Mouse (Mus musculus): ENCODE data around the gene Gcdh.

The Gcdh gene

GRCm38 (mm10) chr8:84872309-84872965, 21.3 kb downstream of the Gcdh start:
- no peak for ATAC-seq (ENCODE audit: low TSS enrichment)

- ATAC-seq (ENCODE audit: low TSS enrichment) = 0 out of 2 replicates have a peak, but pooled peaks have one; percentile 22
These were observed 22.1 kb downstream of the Gcdh start, which contains the start of gene Syce2 for GRCm38 (mm10) chr8:84871376-84872308. Gene Syce2, plus strand, starts transcription at chr8:84872111.

DNA sequence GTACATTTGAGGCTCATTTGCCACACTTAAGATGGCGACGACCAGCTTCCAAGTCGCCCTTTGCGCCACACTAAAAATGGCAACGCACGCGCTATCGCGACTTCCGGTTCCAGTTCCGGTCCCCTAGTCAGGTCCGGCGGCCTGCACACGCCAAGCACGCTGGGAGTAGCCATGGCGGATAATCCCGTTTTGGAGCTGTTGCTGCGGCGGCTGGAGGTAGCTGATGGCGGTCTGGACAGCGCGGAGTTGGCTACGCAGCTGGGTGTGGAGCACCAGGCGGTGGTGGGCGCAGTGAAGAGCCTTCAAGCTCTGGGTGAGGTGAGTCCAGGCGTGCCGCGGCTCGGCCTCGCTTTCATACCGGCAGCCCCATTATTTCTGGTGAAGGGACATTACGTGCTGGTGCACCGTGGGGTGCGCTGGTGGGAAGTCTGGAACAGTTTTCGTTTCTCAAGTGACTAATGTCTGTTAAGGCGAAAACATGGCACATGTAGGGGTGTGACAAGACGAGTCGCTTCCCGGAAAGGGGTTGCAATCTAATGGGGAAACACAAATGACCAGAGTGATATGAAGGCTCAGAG, 36.8 kb downstream of the Gcdh start, which contains the start of gene Farsa:
TSS of gene Farsa (plus strand) at position 126 of the 578 bp plus-strand sequence.
- ATAC-seq (ENCODE audit: low TSS enrichment) = peak; percentile 98

DNA sequence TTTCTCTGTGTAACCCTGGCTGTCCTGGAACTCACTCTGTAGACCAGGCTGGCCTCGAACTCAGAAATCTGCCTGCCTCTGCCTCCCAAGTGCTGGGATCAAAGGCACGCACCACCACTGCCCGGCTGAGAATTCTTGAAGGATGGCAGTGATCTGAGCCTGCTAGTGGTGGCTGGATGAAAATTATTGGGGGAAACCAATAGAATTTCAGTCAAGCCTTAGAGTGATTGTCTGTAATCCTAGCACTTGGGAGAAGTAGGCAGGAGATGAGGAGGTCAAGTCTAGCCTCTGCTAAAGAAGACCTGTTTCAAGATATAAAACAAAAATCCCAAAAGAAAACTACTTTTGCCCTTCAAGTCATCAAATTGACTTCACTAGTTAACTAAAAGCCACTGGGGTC, 37.3 kb downstream of the Gcdh start:
- ATAC-seq (ENCODE audit: low TSS enrichment) = 0 out of 2 replicates have a peak, but pooled peaks have one; percentile 4

DNA sequence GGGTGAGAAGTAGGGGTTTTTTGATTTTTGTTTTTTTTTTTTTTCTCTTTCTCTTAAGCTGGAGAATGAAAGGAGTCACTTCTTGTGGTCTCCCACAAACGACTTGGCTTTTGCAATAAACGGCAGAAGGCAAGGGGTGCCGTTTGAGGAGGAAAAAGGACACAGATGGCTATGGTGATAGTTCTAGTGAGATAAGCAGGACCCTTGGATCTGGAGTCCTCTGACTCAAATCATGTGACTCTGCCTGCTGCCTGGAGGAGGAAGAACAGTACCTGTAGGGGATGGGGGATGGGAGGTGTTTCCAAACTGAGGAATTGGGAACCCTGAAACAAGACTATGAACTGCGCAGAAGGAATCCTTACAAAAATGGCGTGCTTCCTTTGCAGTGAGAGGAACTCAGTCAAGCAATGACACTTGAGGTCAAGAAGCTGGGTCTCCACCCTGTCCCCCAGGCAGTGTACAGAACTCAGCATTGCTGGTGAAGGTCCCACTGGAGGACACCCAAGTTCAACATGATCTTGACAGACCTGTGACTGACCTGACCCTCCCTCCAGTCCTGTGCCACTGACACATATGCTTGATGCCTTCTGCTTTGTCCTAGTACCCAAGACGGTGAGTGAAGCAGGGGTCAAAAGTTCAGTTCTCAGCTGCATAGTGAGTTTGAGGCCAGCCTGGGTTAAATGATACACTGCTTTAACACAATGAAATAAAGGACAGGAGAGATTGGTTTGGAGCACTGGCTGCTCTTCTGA, 45.9 kb downstream of the Gcdh start:
- ATAC-seq (ENCODE audit: low TSS enrichment) = no peak

- peak; percentile 97 for ATAC-seq (ENCODE audit: low TSS enrichment)
These were observed 46.8 kb downstream of the Gcdh start, which contains the start of gene Calr for GRCm38 (mm10) chr8:84846722-84847572. Gene Calr, minus strand, starts transcription at chr8:84846934.

GRCm38 (mm10) chr8:84846094-84846721, 47.5 kb downstream of the Gcdh start:
- peak; percentile 5 for ATAC-seq (ENCODE audit: low TSS enrichment)

DNA sequence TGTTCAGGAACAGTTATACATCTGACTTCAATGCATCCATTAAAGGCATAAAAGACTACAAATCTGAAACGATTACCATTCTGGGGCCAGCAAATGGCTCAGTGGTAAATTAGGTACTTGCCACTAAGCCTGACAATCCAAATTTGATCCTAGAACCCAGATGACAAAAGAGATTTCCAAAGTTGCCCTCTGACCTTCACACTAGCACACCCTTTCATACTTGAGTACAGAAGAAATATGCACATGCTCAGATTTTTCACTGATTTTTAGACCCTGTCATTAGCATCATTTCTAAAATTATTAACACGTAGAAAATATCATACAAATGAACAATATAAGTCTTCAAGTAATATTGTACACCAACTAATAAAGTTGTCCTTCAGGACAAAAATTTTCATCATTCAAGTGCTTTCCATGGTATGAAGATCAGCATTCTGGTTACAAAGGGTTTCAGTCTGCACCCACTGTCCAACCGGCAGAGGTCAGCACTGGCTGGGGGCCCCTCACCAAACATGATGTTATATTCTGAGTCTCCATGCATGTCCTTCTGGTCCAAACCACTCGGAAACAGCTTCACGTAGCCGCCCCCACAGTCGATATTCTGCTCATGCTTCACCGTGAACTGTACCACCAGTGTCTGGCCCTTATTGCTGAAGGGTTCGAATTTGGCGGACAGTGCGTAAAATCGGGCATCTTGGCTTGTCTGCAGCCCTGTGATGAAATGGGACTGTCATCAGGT, 48.2 kb downstream of the Gcdh start:
- no peak for ATAC-seq (ENCODE audit: low TSS enrichment)

GRCm38 (mm10) chr8:84844397-84845070, 49.2 kb downstream of the Gcdh start:
- ATAC-seq (ENCODE audit: low TSS enrichment) = no peak

- no peak for ATAC-seq (ENCODE audit: low TSS enrichment)
These were observed 52.2 kb downstream of the Gcdh start for GRCm38 (mm10) chr8:84841514-84841913.

DNA sequence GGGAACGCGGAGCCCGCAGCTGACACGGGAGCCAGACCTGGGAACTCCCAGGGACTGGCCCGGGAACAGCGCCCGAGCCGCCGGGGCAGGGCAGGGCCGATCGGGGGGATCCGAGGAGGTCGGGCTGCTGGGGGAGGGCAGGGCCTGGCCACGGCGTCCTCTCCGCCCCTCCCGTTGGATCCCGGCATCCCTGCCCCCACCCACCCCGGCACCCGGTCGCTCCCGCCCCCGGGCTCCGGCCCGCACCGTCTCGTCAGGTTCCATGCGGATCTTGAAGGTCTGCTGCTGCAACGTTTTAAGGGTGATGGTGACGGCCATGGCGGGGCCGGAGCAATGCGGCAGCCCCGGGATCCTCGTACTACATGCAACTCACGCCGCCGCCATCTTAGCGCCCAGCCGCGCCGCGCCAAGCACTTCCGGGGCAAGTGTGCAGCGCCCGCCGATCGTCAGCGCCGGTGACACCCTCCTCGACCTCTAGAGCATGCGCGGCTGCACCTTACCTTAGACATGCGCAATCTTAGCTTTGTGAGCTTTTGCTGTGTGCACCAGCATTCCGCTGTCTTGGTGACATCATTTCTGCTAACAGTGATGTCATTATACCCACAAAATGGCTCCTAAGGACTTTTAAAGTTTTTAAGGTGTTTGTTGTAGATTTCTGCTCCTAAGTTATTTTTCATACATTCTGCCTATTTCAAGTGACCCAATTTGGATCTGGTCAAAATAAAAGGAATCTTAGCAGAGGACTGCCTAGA, 53.3 kb downstream of the Gcdh start, which contains the start of gene Rad23a:
TSS of gene Rad23a (minus strand) at position 418 of the 752 bp plus-strand sequence.
- ATAC-seq (ENCODE audit: low TSS enrichment) = peak; percentile 93

GRCm38 (mm10) chr8:84839875-84840247, 53.9 kb downstream of the Gcdh start:
- no peak for ATAC-seq (ENCODE audit: low TSS enrichment)

DNA sequence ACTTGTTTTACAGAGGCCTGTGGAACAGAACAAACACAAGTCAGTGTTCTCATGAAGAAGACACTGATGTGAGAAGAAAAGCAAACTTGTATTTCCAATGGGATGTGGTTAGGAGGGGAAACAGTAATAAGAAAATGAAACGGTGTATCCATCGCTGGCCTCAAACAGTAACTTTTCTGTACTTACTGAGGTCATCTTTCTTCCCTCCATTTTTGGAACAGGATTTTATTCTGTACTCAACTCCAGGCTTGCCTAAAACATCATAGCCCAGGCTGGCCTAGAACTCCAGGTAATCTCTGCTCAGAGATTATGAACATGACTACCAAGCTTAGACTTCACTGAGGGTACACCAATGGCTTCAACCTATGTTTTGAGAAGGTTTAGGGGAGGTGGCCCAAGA, 54.3 kb downstream of the Gcdh start:
- ATAC-seq (ENCODE audit: low TSS enrichment) = no peak

DNA sequence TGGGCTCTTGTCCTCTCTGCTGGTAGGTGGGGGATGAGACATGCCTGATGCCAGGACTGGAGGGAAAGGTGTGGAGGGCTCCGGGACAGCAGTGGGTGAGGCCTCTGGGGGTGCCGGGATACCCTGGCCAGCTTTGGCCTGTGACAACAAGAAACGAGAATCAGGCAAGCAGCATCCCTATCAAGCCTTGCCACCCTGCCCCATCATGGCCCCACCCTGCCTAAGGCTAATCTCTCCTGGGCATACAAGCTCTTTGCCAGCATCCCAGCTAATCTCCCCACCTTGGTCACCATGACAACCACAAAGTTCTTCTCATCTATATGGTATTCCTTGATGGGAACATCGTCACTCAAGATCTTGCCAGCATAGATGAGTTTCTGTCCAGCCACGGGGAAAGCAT, 55.2 kb downstream of the Gcdh start:
- ATAC-seq (ENCODE audit: low TSS enrichment) = no peak

DNA sequence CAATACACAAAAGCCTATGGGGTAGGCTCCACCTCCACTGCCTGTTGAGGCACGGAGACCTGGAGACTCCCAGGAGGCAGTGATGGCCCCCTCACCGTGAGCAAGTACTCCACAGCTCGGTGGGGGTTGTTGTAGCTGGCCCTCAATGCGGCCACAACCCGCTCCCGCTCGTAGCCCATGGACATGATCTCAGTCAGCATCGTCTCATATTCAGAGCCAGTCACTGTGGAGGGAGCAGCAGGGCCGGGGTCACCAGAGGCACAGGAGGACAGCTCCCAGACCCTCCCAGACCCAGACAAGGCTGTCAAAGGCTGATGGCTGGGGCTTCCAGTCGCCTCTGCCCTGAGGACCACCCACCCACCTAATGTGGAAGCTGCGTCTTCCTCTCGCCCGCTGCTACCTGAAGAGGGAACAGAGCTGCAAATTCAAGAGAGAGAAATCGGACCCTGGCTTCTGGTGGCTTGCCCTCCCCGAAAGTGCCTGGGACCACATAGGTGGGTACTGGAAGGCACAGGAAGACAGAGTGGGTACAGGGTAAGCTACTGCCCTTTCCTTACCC, 55.7 kb downstream of the Gcdh start:
- ATAC-seq (ENCODE audit: low TSS enrichment) = no peak

GRCm38 (mm10) chr8:84837149-84837911, 56.4 kb downstream of the Gcdh start:
- no peak for ATAC-seq (ENCODE audit: low TSS enrichment)
